Mouse (Mus musculus) kidney, postnatal 0 days (tissue): Measurements from ENCODE around the gene Psap. TPM values are rescaled to one million over a fixed set of nuclear protein-coding genes. Genes with fewer than 3 reads are reported as not detected.
A peak's percentile ranks its signal among the peaks of the same experiment; 100 is the strongest.

Experiments
- ATAC-seq: fragments of 200-750 bp; cut with Nextera tagmentation; replicated peaks from 2 replicates; pipeline ENCODE4 v1.8.0; 2017; ENCODE audit warnings: low read depth, moderate number of reproducible peaks, moderate TSS enrichment, moderate library complexity; ENCODE audit not compliant: low FRiP score
- DNase-seq: peaks from one replicate; pipeline ENCODE4 v3.0.0-alpha.2; 2016; ENCODE audit warnings: low spot score
- H3K27ac ChIP-seq: fragments of 300-500 bp; sonication (generic); 2 replicates; pipeline ENCODE4 v1.5.1; 2014; ENCODE audit warnings: mild to moderate bottlenecking
- H3K27me3 ChIP-seq: fragments of 300-500 bp; sonication (generic); 2 replicates; pipeline ENCODE4 v1.6.1; 2014; ENCODE audit warnings: low read length, mixed read lengths; ENCODE audit not compliant: insufficient read depth
- H3K36me3 ChIP-seq: fragments of 300-500 bp; sonication (generic); 2 replicates; pipeline ENCODE4 v1.6.1; 2014; ENCODE audit warnings: low read length, mixed read lengths; ENCODE audit not compliant: insufficient read depth
- H3K4me1 ChIP-seq: fragments of 300-500 bp; sonication (generic); replicated peaks from 2 replicates; pipeline ENCODE4 v1.6.1; 2014; ENCODE audit warnings: antibody characterized with exemption, low read length, mixed read lengths; ENCODE audit not compliant: insufficient read depth
- H3K4me2 ChIP-seq: fragments of 300-500 bp; sonication (generic); 2 replicates; pipeline ENCODE4 v1.6.1; 2014; ENCODE audit warnings: mild to moderate bottlenecking, low read length, moderate library complexity, mixed read lengths
- H3K4me3 ChIP-seq: fragments of 300-500 bp; sonication (generic); replicated peaks from 2 replicates; pipeline ENCODE4 v1.5.1; 2014; ENCODE audit warnings: low read depth, low read length
- H3K9ac ChIP-seq: fragments of 300-500 bp; sonication (generic); 2 replicates; pipeline ENCODE4 v1.6.1; 2014; ENCODE audit warnings: low read depth, low read length
- H3K9me3 ChIP-seq: fragments of 300-500 bp; sonication (generic); replicated peaks from 2 replicates; pipeline ENCODE4 v1.6.1; 2016; ENCODE audit warnings: low read length, inconsistent platforms, mixed read lengths
- CTCF ChIP-seq: IDR thresholded peaks from 2 replicates; pipeline ENCODE4 v1.5.1; 2016; ENCODE audit warnings: antibody characterized with exemption, low read depth, mild to moderate bottlenecking, moderate library complexity
- WGBS: fragments of 180-500 bp; shearing (Covaris S2); extraction: QIAGEN DNeasy Blood & Tissue Kit; methylation state at CpG from one replicate; pipeline ENCODE4 v1.1.7; 2014; 5-methylcytosine and 5-hydroxymethylcytosine counted together
- polyA plus RNA-seq: library from polyadenylated mRNA; unstranded; fragments of >200 nt; fragmentation: Nextera tagmentation; extraction: Ambion mirVana; gene quantifications from 2 replicates; pipeline ENCODE4 v1.2.1, GENCODE M21; 2015

Psap gene
- polyA plus RNA-seq, 1 experiment from 2014 or later = 142 TPM

GRCm38 (mm10) chr10:60346701-60347405 is 69.4 kb downstream of the Psap start, which contains the start of gene Vsir:
Gene Vsir, plus strand, starts transcription at chr10:60346851.
- 1% methylated on average over 37 of the region's 37 CpGs for WGBS
- DNase-seq = peak; percentile 82
- Histone ChIP-seq H3K4me3 (peak within 1 kb of the TSS; percentile 33), H3K4me2 (peak within 1 kb of the TSS; percentile 53), H3K9me3 (no peaks in the 10 kb centered on the region), H3K36me3 (no peaks in the 10 kb centered on the region), H3K27me3 (0 out of 2 replicates have a peak, but pooled peaks cover 2% of the 10 kb centered on the region), H3K4me1 (peaks cover 17% of the 10 kb centered on the region), H3K27ac (peak within 1 kb of the TSS; percentile 27; the same call in 1 of the 2 replicates), H3K9ac (peak within 1 kb of the TSS; percentile 44)
- peak; percentile 34; the same call in 1 of the 2 replicates for ATAC-seq
- TF ChIP-seq CTCF = peak; percentile 74

DNA sequence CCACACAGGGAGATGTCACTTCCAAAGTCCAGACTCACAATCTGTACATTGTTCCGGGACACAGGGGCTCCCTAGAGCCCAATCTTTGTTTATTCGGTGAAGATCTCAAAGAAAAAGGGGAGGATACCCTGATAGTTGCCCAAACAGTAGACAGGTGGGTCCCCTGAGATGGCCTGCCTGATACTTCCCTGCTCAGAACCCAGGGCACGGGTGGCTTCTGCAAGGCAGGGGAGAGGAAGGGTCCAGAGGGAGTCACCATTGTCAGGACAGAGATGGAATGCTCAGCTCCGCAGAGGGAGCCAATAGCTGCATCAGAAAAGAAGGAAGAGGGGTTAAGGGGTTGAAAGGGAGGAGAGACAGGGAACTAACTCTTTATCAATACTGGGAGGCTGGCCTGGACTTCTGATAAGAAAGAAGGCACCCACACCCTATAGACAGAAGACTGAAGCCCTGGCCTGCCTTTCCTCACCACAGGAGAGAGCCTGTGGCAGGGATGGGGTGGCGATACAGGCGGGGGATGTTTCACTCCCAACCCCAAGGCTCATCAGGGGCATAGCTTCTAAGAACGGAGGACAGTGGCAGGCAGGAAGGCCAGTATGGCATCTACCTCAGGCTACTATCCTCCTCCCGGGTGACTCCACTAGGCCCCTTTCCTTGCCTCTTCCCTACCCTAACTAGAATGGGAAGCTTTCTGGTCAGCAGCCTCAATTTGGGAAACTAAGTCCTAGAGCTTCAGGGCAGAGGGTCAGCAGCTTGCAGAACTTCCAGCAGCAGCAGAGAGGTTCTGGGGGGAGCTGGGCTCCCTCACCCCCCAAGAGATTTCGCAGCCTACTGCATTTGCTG is 70.6 kb downstream of the Psap start:
- WGBS = 59% methylated on average over 9 of the region's 9 CpGs
- H3K4me1 ChIP-seq = peaks cover 17% of the 10 kb centered on the region
- DNase-seq (no peak), ATAC-seq (no peak)
- no peaks in the 10 kb centered on the region for H3K36me3 ChIP-seq
- no peak overlapping the region for H3K27ac ChIP-seq
- no peak overlapping the region for H3K4me3 ChIP-seq
- no peaks in the 10 kb centered on the region for H3K9me3 ChIP-seq
- H3K4me2 ChIP-seq = peak overlapping the region; percentile 53
- no peak for TF ChIP-seq CTCF
- H3K9ac ChIP-seq = no peak overlapping the region
- H3K27me3 ChIP-seq = 0 out of 2 replicates have a peak, but pooled peaks cover 2% of the 10 kb centered on the region

GRCm38 (mm10) chr10:60349056-60349455 is 71.6 kb downstream of the Psap start:
- H3K9ac ChIP-seq = no peak overlapping the region
- DNase-seq = no peak
- peaks cover 17% of the 10 kb centered on the region for H3K4me1 ChIP-seq

DNA sequence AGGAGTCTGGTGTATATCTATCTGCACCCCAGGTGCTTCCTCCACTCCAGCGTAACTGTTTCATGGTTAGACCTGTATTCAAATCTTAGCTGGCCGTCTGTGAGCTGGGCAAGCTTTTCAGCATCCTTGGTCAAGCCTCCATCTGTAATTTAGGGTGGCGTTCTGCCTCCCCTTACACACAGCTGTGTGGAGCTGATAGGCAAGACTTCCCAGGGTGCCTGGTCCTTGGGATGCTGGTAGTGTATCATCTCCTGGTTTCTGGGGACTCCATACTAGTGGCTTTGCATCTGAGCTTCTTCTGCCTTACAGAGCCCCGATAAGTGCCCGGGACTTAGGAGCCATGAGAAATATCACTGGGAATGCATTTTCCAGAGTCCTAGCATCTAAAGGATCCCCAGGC is 72.2 kb downstream of the Psap start:
- DNase-seq (no peak), ATAC-seq (no peak)
- WGBS = 90% methylated on average over 5 of the region's 5 CpGs
- TF ChIP-seq CTCF = no peak
- Histone ChIP-seq H3K27me3 (0 out of 2 replicates have a peak, but pooled peaks cover 2% of the 10 kb centered on the region), H3K4me2 (no peak overlapping the region), H3K4me3 (no peak overlapping the region), H3K36me3 (no peaks in the 10 kb centered on the region), H3K27ac (no peak overlapping the region), H3K4me1 (peaks cover 17% of the 10 kb centered on the region), H3K9ac (no peak overlapping the region), H3K9me3 (no peaks in the 10 kb centered on the region)

More at GRCm38 (mm10) chr10:60349056-60349455, 71.6 kb downstream of the Psap start:
- Histone ChIP-seq H3K27ac (no peak overlapping the region), H3K4me2 (0 out of 2 replicates have a peak overlapping the region, but pooled peaks have one; percentile 2), H3K27me3 (0 out of 2 replicates have a peak, but pooled peaks cover 2% of the 10 kb centered on the region), H3K36me3 (no peaks in the 10 kb centered on the region), H3K9me3 (no peaks in the 10 kb centered on the region), H3K4me3 (no peak overlapping the region)
- no peak for TF ChIP-seq CTCF
- ATAC-seq = no peak
- WGBS = 45% methylated on average over 6 of the region's 6 CpGs

DNA sequence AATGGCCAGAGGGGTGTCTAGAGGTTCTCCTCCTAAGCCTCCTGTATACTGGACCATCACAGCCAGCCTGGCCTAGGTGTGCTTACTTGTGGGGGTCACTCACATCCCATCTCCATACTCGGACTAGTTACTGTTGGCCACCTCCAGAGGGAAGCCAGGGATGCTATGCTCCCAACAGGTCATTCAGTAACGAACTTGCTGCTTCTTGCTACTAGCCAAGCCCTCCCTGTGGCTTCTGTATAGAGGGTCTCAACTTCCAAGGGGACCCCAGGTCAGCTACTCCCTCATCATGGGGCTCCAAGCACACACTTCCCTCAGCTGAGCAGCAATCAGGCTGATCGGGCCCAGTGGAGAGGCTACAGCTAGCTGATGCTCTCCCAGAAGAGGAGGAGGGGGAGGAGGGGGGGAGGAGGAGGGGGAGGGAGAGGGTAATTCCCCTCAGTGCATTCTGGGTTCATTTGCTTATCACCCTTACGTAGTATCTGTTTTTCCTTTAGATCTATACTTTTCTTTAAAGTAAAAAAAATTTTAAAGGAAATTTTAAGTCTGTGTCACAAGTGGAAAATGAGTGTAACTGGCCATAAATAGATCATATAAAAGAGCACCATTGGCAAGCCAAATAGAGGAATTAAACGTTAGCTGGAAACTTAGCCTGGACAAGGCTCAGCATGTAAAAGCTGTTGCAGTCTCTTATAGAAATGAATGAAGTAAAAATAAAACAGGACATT is 72.8 kb downstream of the Psap start:
- no peaks in the 10 kb centered on the region for H3K36me3 ChIP-seq
- peaks cover 17% of the 10 kb centered on the region for H3K4me1 ChIP-seq
- peak overlapping the region; percentile 37; the same call in 1 of the 2 replicates for H3K27ac ChIP-seq
- H3K4me2 ChIP-seq = peak overlapping the region; percentile 31
- no peaks in the 10 kb centered on the region for H3K9me3 ChIP-seq
- 0 out of 2 replicates have a peak, but pooled peaks cover 2% of the 10 kb centered on the region for H3K27me3 ChIP-seq
- DNase-seq (no peak), ATAC-seq (no peak)
- no peak overlapping the region for H3K9ac ChIP-seq
- TF ChIP-seq CTCF = no peak
- 0 out of 2 replicates have a peak overlapping the region, but pooled peaks have one; percentile 11 for H3K4me3 ChIP-seq
- 38% methylated on average over 5 of the region's 5 CpGs for WGBS
